Mouse (Mus musculus): ENCODE measurements around the gene Fam205c.

GRCm38 (mm10) chr4:42903942-42904341 is 29.9 kb upstream of the Fam205c start:
- no peak for TF ChIP-seq POLR2A (IDR thresholded peaks at IDR 0.05; ENCODE audit: borderline replicate concordance, extremely low read depth, low read depth, low read length)
- TF ChIP-seq CTCF (IDR thresholded peaks at IDR 0.05; ENCODE audit: insufficient read depth, low read length): no peak

Data from lung, adult 2 months (tissue).